Mouse (Mus musculus) heart, postnatal 0 days (tissue): Measurements from ENCODE around the gene Prdm1.

Source experiments
- CTCF ChIP-seq: IDR thresholded peaks from 2 replicates; pipeline ENCODE4 v1.5.1; 2016; ENCODE audit warnings: antibody characterized with exemption, control low read depth, low read depth
- EP300 ChIP-seq: IDR thresholded peaks from 2 replicates; pipeline ENCODE4 v1.6.1; 2016; ENCODE audit warnings: antibody characterized with exemption, low read depth

- TF ChIP-seq CTCF, result no peak
- no peak for TF ChIP-seq EP300
Measured at GRCm38 (mm10) chr10:44493818-44494492, 34.3 kb downstream of the Prdm1 start.
